Mouse (Mus musculus): ENCODE measurements at regions not wholly inside any gene's neighbourhood (a gene's known extent, or its start where the extent isn't known, plus 50 kb on each side); places are given as distances from the start of the nearest gene placed in this dataset.
A peak's percentile ranks its signal among the peaks of the same experiment; 100 is the strongest.

GRCm38 (mm10) chr10:37995691-37996445 lies 825.7 kb downstream of the Rfpl4b start:
- no peaks in the 10 kb centered on the region for H3K27me3 ChIP-seq
- H3K36me3 ChIP-seq = no peaks in the 10 kb centered on the region
- H3K4me2 ChIP-seq (replicated peaks) = no peak overlapping the region
- no peak overlapping the region for H3K9ac ChIP-seq (replicated peaks)
- no peaks in the 10 kb centered on the region for H3K9me3 ChIP-seq
- H3K4me1 ChIP-seq = no peaks in the 10 kb centered on the region
- ATAC-seq (ENCODE audit: low FRiP score, low read depth) = no peak
- H3K4me3 ChIP-seq = no peak overlapping the region
- H3K27ac ChIP-seq (replicated peaks) = no peak overlapping the region

GRCm38 (mm10) chr10:37988297-37989263 lies 833.0 kb downstream of the Rfpl4b start:
- Histone ChIP-seq H3K27me3 (no peaks in the 10 kb centered on the region), H3K36me3 (no peaks in the 10 kb centered on the region), H3K9ac (replicated peaks) (no peak overlapping the region), H3K4me1 (0 out of 2 replicates have a peak, but pooled peaks cover 4% of the 10 kb centered on the region), H3K4me3 (no peak overlapping the region), H3K4me2 (replicated peaks) (no peak overlapping the region), H3K9me3 (no peaks in the 10 kb centered on the region), H3K27ac (replicated peaks) (no peak overlapping the region)
- peak; percentile 76 for ATAC-seq (ENCODE audit: low FRiP score, low read depth)
- 49% methylated on average over 11 of the region's 11 CpGs for WGBS

- Histone ChIP-seq H3K27ac (replicated peaks) (no peak overlapping the region), H3K4me2 (replicated peaks) (no peak overlapping the region), H3K36me3 (no peaks in the 10 kb centered on the region), H3K9me3 (no peaks in the 10 kb centered on the region), H3K9ac (replicated peaks) (no peak overlapping the region), H3K4me3 (no peak overlapping the region), H3K4me1 (no peaks in the 10 kb centered on the region), H3K27me3 (no peaks in the 10 kb centered on the region)
- 76% methylated on average over 3 of the region's 3 CpGs for WGBS
- ATAC-seq (ENCODE audit: low FRiP score, low read depth) = no peak
Measured at GRCm38 (mm10) chr10:37978899-37979539, 840.3 kb upstream of the Marcks start.

DNA sequence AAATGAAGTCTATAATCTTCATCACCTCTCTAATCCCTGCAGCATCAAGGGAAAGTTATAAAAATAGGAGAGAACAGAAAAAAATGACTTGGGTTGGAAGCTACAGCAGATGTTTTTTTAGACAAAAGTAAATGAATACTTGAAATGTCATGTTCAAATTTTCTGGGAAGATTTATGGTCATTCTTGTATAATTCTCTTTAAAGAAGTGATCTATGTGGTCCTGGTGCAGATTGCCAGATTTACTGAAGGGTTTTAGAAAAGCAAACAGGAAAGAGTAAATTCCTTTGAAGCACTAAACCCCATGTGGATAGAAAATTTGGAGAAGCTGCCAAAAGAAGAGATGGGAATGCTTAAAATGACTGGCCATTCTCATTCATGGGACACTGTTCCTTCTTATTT lies 821.3 kb upstream of the Marcks start:
- no peak overlapping the region for H3K27ac ChIP-seq (replicated peaks)
- no peak overlapping the region for H3K4me2 ChIP-seq (replicated peaks)
- ATAC-seq (ENCODE audit: low FRiP score, low read depth) = no peak
- H3K4me1 ChIP-seq = no peaks in the 10 kb centered on the region
- no peaks in the 10 kb centered on the region for H3K36me3 ChIP-seq
- no peak overlapping the region for H3K4me3 ChIP-seq
- no peaks in the 10 kb centered on the region for H3K27me3 ChIP-seq
- H3K9me3 ChIP-seq = no peaks in the 10 kb centered on the region
- H3K9ac ChIP-seq (replicated peaks) = no peak overlapping the region

- Histone ChIP-seq H3K27ac (replicated peaks) (no peak overlapping the region), H3K4me3 (no peak overlapping the region), H3K9ac (replicated peaks) (no peak overlapping the region), H3K4me2 (replicated peaks) (no peak overlapping the region), H3K36me3 (no peaks in the 10 kb centered on the region), H3K27me3 (no peaks in the 10 kb centered on the region), H3K9me3 (no peaks in the 10 kb centered on the region), H3K4me1 (no peaks in the 10 kb centered on the region)
- 79% methylated on average over 2 of the region's 2 CpGs for WGBS
- ATAC-seq (ENCODE audit: low FRiP score, low read depth) = no peak
Measured at GRCm38 (mm10) chr10:37914780-37915179, 776.1 kb upstream of the Marcks start.

DNA sequence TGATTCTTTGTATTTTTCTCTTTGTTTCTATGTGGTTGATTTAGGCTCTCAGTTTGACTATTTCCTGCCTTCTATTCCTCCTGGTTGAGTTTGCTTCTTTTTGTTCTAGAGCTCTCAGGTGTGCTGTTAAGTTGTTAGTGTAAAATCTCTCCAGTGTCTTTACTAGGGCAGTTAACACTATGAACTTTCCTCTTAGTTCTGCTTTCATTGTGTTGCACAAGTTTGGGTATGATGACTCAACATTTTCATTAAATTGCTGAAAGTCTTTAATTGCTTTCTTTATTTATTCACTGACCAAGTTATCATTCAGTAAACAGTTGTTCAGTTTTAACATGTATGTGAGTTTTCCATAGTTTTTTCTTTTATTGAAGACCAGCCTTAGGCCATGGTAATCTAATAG lies 772.9 kb upstream of the Marcks start:
- Histone ChIP-seq H3K4me1 (no peaks in the 10 kb centered on the region), H3K4me2 (replicated peaks) (no peak overlapping the region), H3K27me3 (no peaks in the 10 kb centered on the region), H3K9me3 (no peaks in the 10 kb centered on the region), H3K36me3 (no peaks in the 10 kb centered on the region), H3K9ac (replicated peaks) (no peak overlapping the region), H3K27ac (replicated peaks) (no peak overlapping the region), H3K4me3 (no peak overlapping the region)
- no peak for ATAC-seq (ENCODE audit: low FRiP score, low read depth)

GRCm38 (mm10) chr10:37908276-37908675 lies 769.6 kb upstream of the Marcks start:
- Histone ChIP-seq H3K4me1 (no peaks in the 10 kb centered on the region), H3K27ac (replicated peaks) (no peak overlapping the region), H3K4me2 (replicated peaks) (no peak overlapping the region), H3K9ac (replicated peaks) (no peak overlapping the region), H3K4me3 (no peak overlapping the region), H3K9me3 (no peaks in the 10 kb centered on the region), H3K27me3 (no peaks in the 10 kb centered on the region), H3K36me3 (no peaks in the 10 kb centered on the region)
- WGBS = 77% methylated on average over 2 of the region's 2 CpGs
- no peak for ATAC-seq (ENCODE audit: low FRiP score, low read depth)

GRCm38 (mm10) chr10:37907731-37908130 lies 769.0 kb upstream of the Marcks start:
- no peak overlapping the region for H3K27ac ChIP-seq (replicated peaks)
- 69% methylated on average over 1 of the region's 1 CpGs for WGBS
- H3K9me3 ChIP-seq = no peaks in the 10 kb centered on the region
- no peaks in the 10 kb centered on the region for H3K36me3 ChIP-seq
- no peaks in the 10 kb centered on the region for H3K4me1 ChIP-seq
- no peak overlapping the region for H3K4me2 ChIP-seq (replicated peaks)
- no peak overlapping the region for H3K9ac ChIP-seq (replicated peaks)
- H3K4me3 ChIP-seq = no peak overlapping the region
- no peak for ATAC-seq (ENCODE audit: low FRiP score, low read depth)
- H3K27me3 ChIP-seq = no peaks in the 10 kb centered on the region

GRCm38 (mm10) chr10:37887961-37888360 lies 749.2 kb upstream of the Marcks start:
- Histone ChIP-seq H3K9ac (replicated peaks) (no peak overlapping the region), H3K9me3 (no peaks in the 10 kb centered on the region), H3K4me1 (no peaks in the 10 kb centered on the region), H3K4me2 (replicated peaks) (no peak overlapping the region), H3K27me3 (no peaks in the 10 kb centered on the region), H3K27ac (replicated peaks) (no peak overlapping the region), H3K4me3 (no peak overlapping the region), H3K36me3 (no peaks in the 10 kb centered on the region)
- WGBS = 86% methylated on average over 1 of the region's 1 CpGs
- ATAC-seq (ENCODE audit: low FRiP score, low read depth) = no peak

DNA sequence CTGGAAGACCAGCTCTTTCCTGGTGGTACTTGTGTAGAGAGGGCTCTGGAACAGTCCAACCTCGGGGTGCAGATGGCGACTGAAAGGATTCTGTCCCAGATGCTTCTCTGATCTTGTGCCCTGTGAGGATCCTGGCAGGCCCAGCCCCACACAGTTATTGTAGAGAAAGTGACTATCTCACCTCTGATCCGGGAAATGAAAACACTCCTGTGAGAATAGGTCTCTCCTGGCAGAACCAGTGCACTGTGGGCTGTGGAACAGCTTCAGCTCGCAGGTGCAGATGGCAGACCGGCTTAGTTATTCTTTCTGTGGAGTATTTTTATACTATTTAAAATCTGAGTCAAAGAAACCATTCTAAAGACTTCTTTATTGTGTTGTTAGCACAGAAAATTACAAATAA lies 742.1 kb upstream of the Marcks start:
- Histone ChIP-seq H3K4me1 (no peaks in the 10 kb centered on the region), H3K27ac (replicated peaks) (no peak overlapping the region), H3K4me3 (no peak overlapping the region), H3K4me2 (replicated peaks) (no peak overlapping the region), H3K9ac (replicated peaks) (no peak overlapping the region), H3K36me3 (no peaks in the 10 kb centered on the region), H3K27me3 (no peaks in the 10 kb centered on the region), H3K9me3 (no peaks in the 10 kb centered on the region)
- 84% methylated on average over 5 of the region's 5 CpGs for WGBS
- ATAC-seq (ENCODE audit: low FRiP score, low read depth) = no peak

DNA sequence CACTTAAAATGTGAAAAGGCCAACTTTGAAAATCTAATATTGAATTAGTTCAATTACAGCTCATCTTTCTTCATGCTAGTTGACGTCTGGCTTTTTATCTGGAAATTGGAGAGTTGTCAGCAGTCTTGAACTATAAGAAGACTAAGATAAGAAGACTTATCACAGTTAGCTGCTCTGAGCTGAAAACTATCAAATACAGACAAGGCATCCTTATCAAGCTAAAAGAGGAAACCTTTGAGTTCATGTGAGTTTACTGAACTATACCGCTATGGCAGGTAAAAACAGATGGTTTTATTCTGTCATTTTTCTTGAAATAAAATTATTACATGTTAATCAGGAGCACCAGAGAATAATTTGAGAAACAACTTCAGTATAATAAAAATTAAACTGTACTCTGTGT lies 735.2 kb upstream of the Marcks start:
- ATAC-seq (ENCODE audit: low FRiP score, low read depth) = no peak

DNA sequence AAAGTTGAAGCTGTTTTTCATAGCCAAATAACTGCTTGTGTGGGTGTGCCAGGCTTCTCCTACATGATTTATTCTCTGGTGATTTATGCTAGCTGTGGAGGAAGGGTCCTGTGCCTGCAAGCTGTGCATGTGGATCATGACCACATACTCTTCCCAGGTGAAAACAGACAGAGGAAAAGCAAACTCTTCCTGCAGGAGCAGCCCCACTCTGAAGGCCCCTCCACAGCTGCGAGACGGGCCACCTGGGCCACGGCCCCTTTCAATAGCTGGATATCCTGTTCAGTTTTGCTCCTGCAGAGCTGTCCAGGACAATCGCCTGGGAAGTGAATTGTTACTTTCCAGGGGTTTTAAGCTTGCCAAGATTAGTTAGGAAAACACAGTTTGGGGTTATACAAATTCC lies 722.3 kb upstream of the Marcks start:
- no peaks in the 10 kb centered on the region for H3K9me3 ChIP-seq
- H3K27me3 ChIP-seq = no peaks in the 10 kb centered on the region
- H3K4me1 ChIP-seq = no peaks in the 10 kb centered on the region; the same call in 1 of the 2 replicates
- no peak overlapping the region for H3K27ac ChIP-seq (replicated peaks)
- no peak overlapping the region for H3K4me3 ChIP-seq
- 61% methylated on average over 4 of the region's 4 CpGs for WGBS
- H3K4me2 ChIP-seq (replicated peaks) = no peak overlapping the region
- H3K9ac ChIP-seq (replicated peaks) = no peak overlapping the region
- H3K36me3 ChIP-seq = no peaks in the 10 kb centered on the region
- ATAC-seq (ENCODE audit: low FRiP score, low read depth) = no peak

More for the DNA sequence above, 735.2 kb upstream of the Marcks start:
- no peak overlapping the region for H3K9ac ChIP-seq (replicated peaks)
- no peak overlapping the region for H3K4me2 ChIP-seq (replicated peaks)
- H3K27ac ChIP-seq (replicated peaks) = no peak overlapping the region
- H3K4me3 ChIP-seq = no peak overlapping the region
- H3K4me1 ChIP-seq = no peaks in the 10 kb centered on the region
- H3K27me3 ChIP-seq = no peaks in the 10 kb centered on the region
- 86% methylated on average over 2 of the region's 2 CpGs for WGBS
- no peaks in the 10 kb centered on the region for H3K36me3 ChIP-seq
- H3K9me3 ChIP-seq = no peaks in the 10 kb centered on the region

Measured in midbrain, embryonic 12.5 days (tissue).